Mouse (Mus musculus): Measurements from ENCODE around the gene Slc25a17.

Gene Slc25a17

GRCm38 (mm10) chr15:81294386-81294785 is 66.2 kb downstream of the Slc25a17 start:
- H3K36me3 ChIP-seq (ENCODE audit: insufficient read depth, low read length): no peaks in the 10 kb centered on the region
- no peak for TF ChIP-seq POU5F1 (IDR thresholded peaks at IDR 0.05; ENCODE audit: borderline replicate concordance, low read length)
- TF ChIP-seq CTCF (conservative IDR thresholded peaks at IDR 0.05; ENCODE audit: low read length): no peak
- no peak for TF ChIP-seq NANOG (IDR thresholded peaks at IDR 0.05; ENCODE audit: borderline replicate concordance, low read length)
- peaks cover 3% of the 10 kb centered on the region; the same call in 1 of the 2 replicates for H3K4me1 ChIP-seq (replicated peaks; ENCODE audit: low read depth, low read length)
- H3K27me3 ChIP-seq (ENCODE audit: insufficient read depth, low read length): no peaks in the 10 kb centered on the region
- no peak overlapping the region for H3K4me3 ChIP-seq (replicated peaks; ENCODE audit: low read length)
- H3K9me3 ChIP-seq (ENCODE audit: low read length): peaks cover 34% of the 10 kb centered on the region

GRCm38 (mm10) chr15:81290747-81291146 is 69.9 kb downstream of the Slc25a17 start:
- H3K4me3 ChIP-seq (replicated peaks; ENCODE audit: low read length): no peak overlapping the region
- peaks cover 18% of the 10 kb centered on the region for H3K9me3 ChIP-seq (ENCODE audit: low read length)
- no peaks in the 10 kb centered on the region for H3K27me3 ChIP-seq (ENCODE audit: insufficient read depth, low read length)
- TF ChIP-seq CTCF (conservative IDR thresholded peaks at IDR 0.05; ENCODE audit: low read length) (no peak), NANOG (IDR thresholded peaks at IDR 0.05; ENCODE audit: borderline replicate concordance, low read length) (no peak), POU5F1 (IDR thresholded peaks at IDR 0.05; ENCODE audit: borderline replicate concordance, low read length) (no peak)
- H3K36me3 ChIP-seq (ENCODE audit: insufficient read depth, low read length): no peaks in the 10 kb centered on the region
- peaks cover 3% of the 10 kb centered on the region; the same call in 1 of the 2 replicates for H3K4me1 ChIP-seq (replicated peaks; ENCODE audit: low read depth, low read length)

- TF ChIP-seq CTCF (conservative IDR thresholded peaks at IDR 0.05; ENCODE audit: low read length): peak; percentile 58
- TF ChIP-seq NANOG (IDR thresholded peaks at IDR 0.05; ENCODE audit: borderline replicate concordance, low read length): no peak
- Histone ChIP-seq H3K4me1 (replicated peaks; ENCODE audit: low read depth, low read length) (peaks cover 3% of the 10 kb centered on the region; the same call in 1 of the 2 replicates), H3K4me3 (replicated peaks; ENCODE audit: low read length) (no peak overlapping the region), H3K9me3 (ENCODE audit: low read length) (peaks cover 12% of the 10 kb centered on the region; the same call in 1 of the 2 replicates), H3K36me3 (ENCODE audit: insufficient read depth, low read length) (no peaks in the 10 kb centered on the region), H3K27me3 (ENCODE audit: insufficient read depth, low read length) (no peaks in the 10 kb centered on the region)
These were observed 70.4 kb downstream of the Slc25a17 start for GRCm38 (mm10) chr15:81290230-81290629.

- H3K27me3 ChIP-seq (ENCODE audit: insufficient read depth, low read length): no peaks in the 10 kb centered on the region
- no peaks in the 10 kb centered on the region for H3K36me3 ChIP-seq (ENCODE audit: insufficient read depth, low read length)
- H3K4me3 ChIP-seq (replicated peaks; ENCODE audit: low read length): no peak overlapping the region
- H3K9me3 ChIP-seq (ENCODE audit: low read length): no peaks in the 10 kb centered on the region
- 0 out of 2 replicates have a peak, but pooled peaks cover 3% of the 10 kb centered on the region for H3K4me1 ChIP-seq (replicated peaks; ENCODE audit: low read depth, low read length)
- no peak for TF ChIP-seq POU5F1 (IDR thresholded peaks at IDR 0.05; ENCODE audit: borderline replicate concordance, low read length)
- no peak for TF ChIP-seq CTCF (conservative IDR thresholded peaks at IDR 0.05; ENCODE audit: low read length)
- no peak for TF ChIP-seq NANOG (IDR thresholded peaks at IDR 0.05; ENCODE audit: borderline replicate concordance, low read length)
These were observed 76.4 kb downstream of the Slc25a17 start for GRCm38 (mm10) chr15:81284121-81284734.

GRCm38 (mm10) chr15:81278699-81279098 is 81.9 kb downstream of the Slc25a17 start:
- peaks cover 13% of the 10 kb centered on the region for H3K4me1 ChIP-seq (replicated peaks; ENCODE audit: low read depth, low read length)
- H3K4me3 ChIP-seq (replicated peaks; ENCODE audit: low read length): no peak overlapping the region
- TF ChIP-seq CTCF (conservative IDR thresholded peaks at IDR 0.05; ENCODE audit: low read length): no peak
- no peaks in the 10 kb centered on the region for H3K36me3 ChIP-seq (ENCODE audit: insufficient read depth, low read length)
- no peaks in the 10 kb centered on the region for H3K27me3 ChIP-seq (ENCODE audit: insufficient read depth, low read length)
- H3K9me3 ChIP-seq (ENCODE audit: low read length): no peaks in the 10 kb centered on the region

GRCm38 (mm10) chr15:81277928-81278327 is 82.7 kb downstream of the Slc25a17 start:
- Histone ChIP-seq H3K27me3 (ENCODE audit: insufficient read depth, low read length) (no peaks in the 10 kb centered on the region), H3K4me3 (replicated peaks; ENCODE audit: low read length) (no peak overlapping the region), H3K4me1 (replicated peaks; ENCODE audit: low read depth, low read length) (peaks cover 14% of the 10 kb centered on the region), H3K36me3 (ENCODE audit: insufficient read depth, low read length) (no peaks in the 10 kb centered on the region), H3K9me3 (ENCODE audit: low read length) (no peaks in the 10 kb centered on the region)
- TF ChIP-seq POU5F1 (IDR thresholded peaks at IDR 0.05; ENCODE audit: borderline replicate concordance, low read length): no peak
- no peak for TF ChIP-seq CTCF (conservative IDR thresholded peaks at IDR 0.05; ENCODE audit: low read length)
- no peak for TF ChIP-seq NANOG (IDR thresholded peaks at IDR 0.05; ENCODE audit: borderline replicate concordance, low read length)

- Histone ChIP-seq H3K9me3 (ENCODE audit: low read length) (no peaks in the 10 kb centered on the region), H3K4me3 (replicated peaks; ENCODE audit: low read length) (no peak overlapping the region), H3K4me1 (replicated peaks; ENCODE audit: low read depth, low read length) (peaks cover 18% of the 10 kb centered on the region), H3K27me3 (ENCODE audit: insufficient read depth, low read length) (peaks cover 3% of the 10 kb centered on the region), H3K36me3 (ENCODE audit: insufficient read depth, low read length) (no peaks in the 10 kb centered on the region)
- TF ChIP-seq CTCF (conservative IDR thresholded peaks at IDR 0.05; ENCODE audit: low read length): no peak
- no peak for TF ChIP-seq NANOG (IDR thresholded peaks at IDR 0.05; ENCODE audit: borderline replicate concordance, low read length)
- no peak for TF ChIP-seq POU5F1 (IDR thresholded peaks at IDR 0.05; ENCODE audit: borderline replicate concordance, low read length)
These were observed 87.3 kb downstream of the Slc25a17 start for GRCm38 (mm10) chr15:81273361-81273760.

- H3K27me3 ChIP-seq (ENCODE audit: insufficient read depth, low read length): peaks cover 3% of the 10 kb centered on the region
- no peaks in the 10 kb centered on the region for H3K9me3 ChIP-seq (ENCODE audit: low read length)
These were observed 88.1 kb downstream of the Slc25a17 start for GRCm38 (mm10) chr15:81272305-81273053.

More at GRCm38 (mm10) chr15:81272305-81273053, 88.1 kb downstream of the Slc25a17 start:
- no peak for TF ChIP-seq NANOG (IDR thresholded peaks at IDR 0.05; ENCODE audit: borderline replicate concordance, low read length)
- no peak for TF ChIP-seq POU5F1 (IDR thresholded peaks at IDR 0.05; ENCODE audit: borderline replicate concordance, low read length)
- TF ChIP-seq CTCF (conservative IDR thresholded peaks at IDR 0.05; ENCODE audit: low read length): no peak
- no peaks in the 10 kb centered on the region for H3K36me3 ChIP-seq (ENCODE audit: insufficient read depth, low read length)
- peaks cover 11% of the 10 kb centered on the region for H3K4me1 ChIP-seq (replicated peaks; ENCODE audit: low read depth, low read length)
- H3K4me3 ChIP-seq (replicated peaks; ENCODE audit: low read length): no peak overlapping the region
